Mouse (Mus musculus) myocyte (in vitro differentiated cells): ENCODE data around the gene Fam129a.

ENCODE experiments used
- CEBPB ChIP-seq: IDR thresholded peaks from 2 replicates; pipeline ENCODE4 v1.6.1; 2011; ENCODE audit warnings: mild to moderate bottlenecking, moderate library complexity; ENCODE audit not compliant: poor library complexity, insufficient read depth, severe bottlenecking
- E2F4 ChIP-seq: IDR thresholded peaks from one replicate; pipeline ENCODE4 v1.6.1; 2011; ENCODE audit warnings: mild to moderate bottlenecking, control low read depth, moderate library complexity; ENCODE audit not compliant: insufficient read depth
- MAX ChIP-seq: IDR thresholded peaks from one replicate; pipeline ENCODE4 v1.6.1; 2011; ENCODE audit warnings: low read depth, mild to moderate bottlenecking, control low read depth
- MYOG ChIP-seq, 3 experiments: IDR thresholded peaks; one replicate each; pipeline ENCODE4 v1.6.1; 2011; ENCODE audit warnings: control low read depth in 2 of 3, low read depth in 2 of 3, mild to moderate bottlenecking in 2 of 3; ENCODE audit not compliant: insufficient read length in 2 of 3, control insufficient read depth in 1 of 3, insufficient read depth in 1 of 3
- POLR2A ChIP-seq: IDR thresholded peaks from one replicate; pipeline ENCODE4 v1.6.1; 2011; ENCODE audit warnings: low read depth, mild to moderate bottlenecking, control low read depth, moderate library complexity; ENCODE audit not compliant: insufficient read length
- POLR2AphosphoS2 ChIP-seq: IDR thresholded peaks from one replicate; pipeline ENCODE4 v1.6.1; 2011; ENCODE audit warnings: low read depth, control low read depth; ENCODE audit not compliant: insufficient read length
- REST ChIP-seq: IDR thresholded peaks from one replicate; pipeline ENCODE4 v1.6.1; 2011; ENCODE audit warnings: mild to moderate bottlenecking, control low read depth, moderate library complexity; ENCODE audit not compliant: insufficient read depth, insufficient read length
- SRF ChIP-seq: IDR thresholded peaks from one replicate; pipeline ENCODE4 v1.6.1; 2011; ENCODE audit warnings: low read depth; ENCODE audit not compliant: control insufficient read depth, insufficient read length
- TCF12 ChIP-seq: IDR thresholded peaks from one replicate; pipeline ENCODE4 v1.6.1; 2011; ENCODE audit warnings: mild to moderate bottlenecking, control low read depth; ENCODE audit not compliant: poor library complexity, insufficient read depth, severe bottlenecking
- TCF3 ChIP-seq: IDR thresholded peaks from one replicate; pipeline ENCODE4 v1.6.1; 2011; ENCODE audit warnings: low read depth, control low read depth; ENCODE audit not compliant: insufficient read length
- USF1 ChIP-seq: IDR thresholded peaks from one replicate; pipeline ENCODE4 v1.6.1; 2011; ENCODE audit warnings: low read depth, mild to moderate bottlenecking, control low read depth, moderate library complexity

- TF ChIP-seq E2F4 (no peak), POLR2A (no peak), TCF3 (no peak), MAX (no peak), TCF12 (no peak), SRF (no peak), POLR2AphosphoS2 (no peak), MYOG (IDR thresholded peaks at IDR 0.05; ENCODE audit: control insufficient read depth in 1 of 3, insufficient read depth in 1 of 3, insufficient read length in 2 of 3, low read depth in 2 of 3) (no peak), REST (no peak), USF1 (no peak), CEBPB (no peak)
Measured at GRCm38 (mm10) chr1:151667351-151668074, 96.5 kb downstream of the Fam129a start.
